Mouse (Mus musculus) cortical plate, adult 2 months (tissue): ENCODE measurements around the gene Gm10234.

ENCODE experiments used
- CTCF ChIP-seq: fragments of 200-500 bp; IDR thresholded peaks from 2 replicates; pipeline ENCODE4 v1.5.1; 2011; ENCODE audit warnings: mild to moderate bottlenecking, control low read depth, low read length; ENCODE audit not compliant: insufficient read depth; ENCODE audit errors: extremely low read depth
- POLR2A ChIP-seq: fragments of 200-500 bp; IDR thresholded peaks from 2 replicates; pipeline ENCODE4 v1.6.1; 2011; ENCODE audit warnings: mild to moderate bottlenecking, low read length, control low read depth; ENCODE audit not compliant: insufficient read depth; ENCODE audit errors: extremely low read depth

DNA sequence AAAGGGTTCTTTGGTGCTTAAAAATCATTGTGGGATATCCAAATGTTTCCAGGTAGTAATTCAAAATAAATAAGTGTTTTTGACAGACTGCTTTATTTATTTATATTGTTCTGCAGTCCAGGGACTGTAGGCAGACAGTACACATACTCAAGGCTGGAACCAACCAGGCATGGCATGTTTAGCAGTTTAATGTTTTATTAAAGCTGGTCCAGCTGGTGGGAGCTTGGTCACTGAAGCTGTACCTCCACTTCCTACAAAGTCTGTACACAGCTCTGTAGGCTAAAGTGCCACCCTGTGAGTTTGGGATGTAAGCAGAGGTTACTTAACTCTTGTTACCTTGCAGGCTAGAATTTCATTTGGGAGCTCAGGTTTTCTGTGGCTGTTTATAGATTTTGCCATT, 27.5 kb downstream of the Gm10234 start:
- no peak for TF ChIP-seq CTCF
- no peak for TF ChIP-seq POLR2A
